In the genomic region with DNA sequence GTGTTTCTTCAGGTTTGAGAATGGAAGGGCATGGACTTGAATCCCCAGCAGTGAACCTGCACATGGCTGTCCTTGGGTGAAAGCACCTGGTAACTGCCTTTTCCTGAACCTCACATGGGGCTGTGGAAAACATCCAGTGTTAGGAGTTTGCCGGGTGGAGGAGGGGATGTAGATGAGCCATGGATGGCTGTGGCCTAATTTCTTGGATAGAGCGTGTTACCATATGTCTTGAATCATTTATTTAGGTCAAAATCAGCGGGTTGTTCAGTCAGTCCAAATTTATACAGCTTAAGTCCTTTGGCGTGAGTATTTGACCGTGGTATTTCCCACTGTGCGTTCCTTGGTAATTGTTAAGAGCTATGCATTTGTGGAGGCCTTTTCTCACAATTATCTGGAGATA, we compare ENCODE assay signal across 26 mouse cellular contexts. TPM values are rescaled to one million over a fixed set of nuclear protein-coding genes. Genes with fewer than 3 reads are reported as not detected.
A peak's percentile ranks its signal among the peaks of the same experiment; 100 is the strongest.
DNase-seq lines count a peak whose midpoint lies in the region; ATAC-seq lines count a peak whose summit lies in the region.
"Had no signal": no experiment of that assay in that cellular context is flagged by ENCODE, and none has a peak within 500 bp of the region (broad histone marks: within the 10 kb centered on the region; RNA-seq: fewer than 3 reads in every experiment).

No protein-coding gene starts in this region.

- DNase-seq in hindbrain, embryonic 11.5 days (ENCODE audit: low spot score): no peak
- DNase-seq in testis, postnatal 10 days (ENCODE audit: low spot score): peak; percentile 17
- no peak for DNase-seq in testis, postnatal 14 days (ENCODE audit: low spot score)
- peak; percentile 86 for DNase-seq in cerebellum, adult 9-10 months
- peak; percentile 43 for DNase-seq in retina, embryonic 14.5 days (ENCODE audit: low spot score)
- DNase-seq in spleen, postnatal 4 days (ENCODE audit: low spot score in 2 of 2): no peak
- DNase-seq in kidney, postnatal 14 days: no peak
- DNase-seq: adrenal gland, postnatal 36 days; forebrain, postnatal 0 days; gastrocnemius, postnatal 36 days; kidney, adult 9 months; kidney, postnatal 36 days; lung, embryonic 14.5 days; midbrain, embryonic 14.5 days; thymus, postnatal 36 days had no signal

- no peak overlapping the region for H3K4me3 ChIP-seq in hindbrain, embryonic 16.5 days (ENCODE audit: low read length)
- H3K4me3 ChIP-seq in hindbrain, embryonic 11.5 days (ENCODE audit: low read depth, low read length): no peak overlapping the region
- H3K4me3 ChIP-seq: embryonic facial prominence, embryonic 12.5 days; hindbrain, embryonic 15.5 days; limb, embryonic 15.5 days; myocyte; neural tube, embryonic 13.5 days had no signal

- peak; percentile 45; the same call in 1 of the 2 replicates for ATAC-seq in hindbrain, embryonic 16.5 days
- ATAC-seq in hindbrain, embryonic 11.5 days (ENCODE audit: low FRiP score): no peak
- ATAC-seq: CD4-positive, CD25-positive, alpha-beta regulatory T cell, adult 4 months; forebrain, postnatal 0 days; intestine, embryonic 16.5 days had no signal

- H3K27ac ChIP-seq in hindbrain, embryonic 16.5 days (ENCODE audit: low read depth, low read length): no peak overlapping the region
- H3K27ac ChIP-seq in hindbrain, embryonic 11.5 days (ENCODE audit: low read depth, low read length): no peak overlapping the region
- H3K27ac ChIP-seq: embryonic facial prominence, embryonic 12.5 days; hindbrain, embryonic 15.5 days; limb, embryonic 15.5 days; liver, embryonic 14.5 days; neural tube, embryonic 13.5 days had no signal

- H3K27me3 ChIP-seq in hindbrain, embryonic 16.5 days (replicated peaks; ENCODE audit: control insufficient read depth, insufficient read depth, low read length): no peaks in the 10 kb centered on the region
- no peaks in the 10 kb centered on the region for H3K27me3 ChIP-seq in hindbrain, embryonic 11.5 days (ENCODE audit: control insufficient read depth, insufficient read depth, low read length)
- H3K27me3 ChIP-seq: embryonic facial prominence, embryonic 12.5 days; hindbrain, embryonic 15.5 days; limb, embryonic 15.5 days; neural tube, embryonic 13.5 days had no signal

- no peak overlapping the region for H3K4me2 ChIP-seq in hindbrain, embryonic 16.5 days (ENCODE audit: low read length)
- no peak overlapping the region for H3K4me2 ChIP-seq in hindbrain, embryonic 11.5 days (replicated peaks; ENCODE audit: low read depth, low read length)
- H3K4me2 ChIP-seq: embryonic facial prominence, embryonic 12.5 days; hindbrain, embryonic 15.5 days; limb, embryonic 15.5 days; lung, embryonic 14.5 days; neural tube, embryonic 13.5 days had no signal

- H3K9me3 ChIP-seq in hindbrain, embryonic 16.5 days (ENCODE audit: control insufficient read depth, low read length): no peaks in the 10 kb centered on the region
- H3K9me3 ChIP-seq in hindbrain, embryonic 11.5 days (ENCODE audit: control insufficient read depth, low read length): no peaks in the 10 kb centered on the region
- H3K9me3 ChIP-seq: embryonic facial prominence, embryonic 12.5 days; hindbrain, embryonic 15.5 days; limb, embryonic 15.5 days; neural tube, embryonic 13.5 days had no signal

- H3K4me1 ChIP-seq in hindbrain, embryonic 16.5 days (ENCODE audit: control insufficient read depth, insufficient read depth, low read depth, low read length): no peaks in the 10 kb centered on the region
- no peaks in the 10 kb centered on the region for H3K4me1 ChIP-seq in hindbrain, embryonic 11.5 days (replicated peaks; ENCODE audit: control insufficient read depth, insufficient read depth, low read length)
- H3K4me1 ChIP-seq: embryonic facial prominence, embryonic 12.5 days; hindbrain, embryonic 15.5 days; limb, embryonic 15.5 days; neural tube, embryonic 13.5 days had no signal

- no peak overlapping the region for H3K9ac ChIP-seq in hindbrain, embryonic 16.5 days (ENCODE audit: low read depth, low read length)
- H3K9ac ChIP-seq in hindbrain, embryonic 11.5 days (ENCODE audit: low read depth, low read length): no peak overlapping the region
- H3K9ac ChIP-seq: embryonic facial prominence, embryonic 12.5 days; forebrain, postnatal 0 days; hindbrain, embryonic 15.5 days; limb, embryonic 15.5 days; liver, embryonic 14.5 days; lung, embryonic 14.5 days; neural tube, embryonic 13.5 days had no signal

- H3K36me3 ChIP-seq in hindbrain, embryonic 16.5 days (ENCODE audit: control insufficient read depth, insufficient read depth, low read length): no peaks in the 10 kb centered on the region
- H3K36me3 ChIP-seq in hindbrain, embryonic 11.5 days (ENCODE audit: control insufficient read depth, insufficient read depth, low read length): no peaks in the 10 kb centered on the region
- H3K36me3 ChIP-seq: embryonic facial prominence, embryonic 12.5 days; hindbrain, embryonic 15.5 days; neural tube, embryonic 13.5 days had no signal

- WGBS in hindbrain, embryonic 16.5 days: 74% methylated on average over 6 of the region's 6 CpGs
- 88% methylated on average over 6 of the region's 6 CpGs for WGBS in hindbrain, embryonic 11.5 days

RNA-seq across cellular contexts. Expression of gene Gphb5, which starts 40.5 kb away (rescaled TPM):
- not detected in 2 replicates for polyA plus RNA-seq in hindbrain, embryonic 16.5 days (2015; fragmentation: Nextera tagmentation; extraction: Ambion mirVana)
- polyA plus RNA-seq in hindbrain, embryonic 11.5 days (2014; fragmentation: Nextera tagmentation; extraction: Ambion mirVana): not detected in 2 replicates
- polyA plus RNA-seq: forebrain, embryonic 11.5 days; forebrain, postnatal 0 days; heart, embryonic 14.5 days; hindbrain, embryonic 15.5 days; intestine, embryonic 16.5 days; limb, embryonic 15.5 days; liver, embryonic 14.5 days; lung, embryonic 14.5 days; midbrain, embryonic 14.5 days; myocyte; neural tube, embryonic 13.5 days had no signal

Comparison
In these comparisons a context has a peak if more than half of its experiments do, and no peak if none do; other contexts are left out.
1. DNase-seq: peak in testis, postnatal 10 days (single experiment), cerebellum, adult 9-10 months (single experiment) and retina, embryonic 14.5 days (single experiment); none in hindbrain, embryonic 11.5 days (single experiment), testis, postnatal 14 days (single experiment), spleen, postnatal 4 days (0 of 2) and kidney, postnatal 14 days (single experiment).